Mouse (Mus musculus) heart, embryonic 14.5 days (tissue): ENCODE measurements around the gene Pkm. TPM values are rescaled to one million over a fixed set of nuclear protein-coding genes. Genes with fewer than 3 reads are reported as not detected.

Experiments
- ATAC-seq: fragments of 200-750 bp; cut with Nextera tagmentation; 2 replicates; pipeline ENCODE4 v1.8.0; 2017; ENCODE audit warnings: low read depth, moderate TSS enrichment; ENCODE audit not compliant: insufficient number of reproducible peaks, insufficient read depth, low FRiP score
- H3K27ac ChIP-seq, 2 experiments: fragments of 200-500 bp in 1 of 2; fragments of 300-500 bp in 1 of 2; sonication (generic) in 1 of 2; replicated peaks in 1 of 2; 2 replicates each; pipeline ENCODE4 v1.5.1; 2012 to 2014; ENCODE audit warnings: low read depth in 2 of 2, low read length in 2 of 2, control low read depth in 1 of 2, mild to moderate bottlenecking in 1 of 2, mixed read lengths in 1 of 2; ENCODE audit not compliant: control insufficient read depth in 1 of 2, insufficient read depth in 1 of 2
- H3K27me3 ChIP-seq: fragments of 300-500 bp; sonication (generic); 2 replicates; pipeline ENCODE4 v1.6.1; 2014; ENCODE audit warnings: mild to moderate bottlenecking, low read length, control low read depth; ENCODE audit not compliant: control insufficient read depth, insufficient read depth
- H3K36me3 ChIP-seq: fragments of 300-500 bp; sonication (generic); 2 replicates; pipeline ENCODE4 v1.6.1; 2014; ENCODE audit warnings: mild to moderate bottlenecking, control low read depth, low read length, mixed read lengths; ENCODE audit not compliant: control insufficient read depth, insufficient read depth
- H3K4me1 ChIP-seq, 2 experiments: fragments of 200-500 bp in 1 of 2; fragments of 300-500 bp in 1 of 2; sonication (generic) in 1 of 2; 2 replicates each; pipeline ENCODE4 v1.6.1; 2012 to 2014; ENCODE audit warnings: low read length in 2 of 2, control low read depth in 1 of 2, mixed read lengths in 1 of 2; ENCODE audit not compliant: control insufficient read depth in 2 of 2, insufficient read depth in 2 of 2
- H3K4me2 ChIP-seq: fragments of 300-500 bp; sonication (generic); 2 replicates; pipeline ENCODE4 v1.6.1; 2014; ENCODE audit warnings: mild to moderate bottlenecking, low read length
- H3K4me3 ChIP-seq, 2 experiments: fragments of 200-500 bp in 1 of 2; fragments of 300-500 bp in 1 of 2; sonication (generic) in 1 of 2; 2 replicates each; pipeline ENCODE4 v1.5.1; 2012 to 2014; ENCODE audit warnings: low read length in 2 of 2, mild to moderate bottlenecking in 2 of 2, control low read depth in 1 of 2, low read depth in 1 of 2, moderate library complexity in 1 of 2; ENCODE audit not compliant: control insufficient read depth in 1 of 2, insufficient read depth in 1 of 2
- H3K9ac ChIP-seq: fragments of 300-500 bp; sonication (generic); 2 replicates; pipeline ENCODE4 v1.6.1; 2014; ENCODE audit warnings: mild to moderate bottlenecking, low read length
- H3K9me3 ChIP-seq: fragments of 300-500 bp; sonication (generic); 2 replicates; pipeline ENCODE4 v1.6.1; 2016; ENCODE audit warnings: low read length, control low read depth; ENCODE audit not compliant: control insufficient read depth
- WGBS: fragments of 180-500 bp; shearing (Covaris S2); extraction: QIAGEN DNeasy Blood & Tissue Kit; methylation state at CpG from one replicate; pipeline ENCODE4 v1.1.7; 2014; 5-methylcytosine and 5-hydroxymethylcytosine counted together
- polyA plus RNA-seq: library from polyadenylated mRNA; unstranded; fragments of >200 nt; fragmentation: Nextera tagmentation; extraction: Ambion mirVana; gene quantifications from 2 replicates; pipeline ENCODE4 v1.2.1, GENCODE M21; 2014

Gene Pkm
- polyA plus RNA-seq, 1 experiment from 2014 or later, result 1,798 TPM

GRCm38 (mm10) chr9:59641320-59641719 is 14.8 kb upstream of the Pkm start:
- no peaks in the 10 kb centered on the region for H3K27me3 ChIP-seq
- H3K4me2 ChIP-seq, result no peak overlapping the region
- H3K4me3 ChIP-seq, result no peak overlapping the region
- 85% methylated on average over 2 of the region's 2 CpGs for WGBS
- H3K9me3 ChIP-seq, result no peaks in the 10 kb centered on the region
- no peak overlapping the region for H3K9ac ChIP-seq
- H3K27ac ChIP-seq, result no peak overlapping the region
- no peaks in the 10 kb centered on the region for H3K4me1 ChIP-seq
- peaks cover 84% of the 10 kb centered on the region for H3K36me3 ChIP-seq
- ATAC-seq, result no peak

GRCm38 (mm10) chr9:59649911-59650310 is 6.3 kb upstream of the Pkm start:
- no peaks in the 10 kb centered on the region for H3K4me1 ChIP-seq
- H3K4me3 ChIP-seq, result no peak overlapping the region
- 94% methylated on average over 4 of the region's 4 CpGs for WGBS
- no peaks in the 10 kb centered on the region for H3K9me3 ChIP-seq
- no peak for ATAC-seq
- H3K27me3 ChIP-seq, result no peaks in the 10 kb centered on the region
- H3K9ac ChIP-seq, result no peak overlapping the region
- H3K27ac ChIP-seq, result no peak overlapping the region
- H3K4me2 ChIP-seq, result no peak overlapping the region
- peaks cover 58% of the 10 kb centered on the region for H3K36me3 ChIP-seq

GRCm38 (mm10) chr9:59653371-59653770 is 2.8 kb upstream of the Pkm start:
- Histone ChIP-seq H3K4me3 (no peak overlapping the region), H3K27me3 (no peaks in the 10 kb centered on the region), H3K4me2 (no peak overlapping the region), H3K9ac (no peak overlapping the region), H3K36me3 (peaks cover 34% of the 10 kb centered on the region), H3K27ac (no peak overlapping the region), H3K4me1 (peaks cover 0 to 9% of the 10 kb centered on the region in 2 experiments; a peak in 2 of 4 replicates), H3K9me3 (no peaks in the 10 kb centered on the region)
- no peak for ATAC-seq
- WGBS, result 19% methylated on average over 3 of the region's 3 CpGs

GRCm38 (mm10) chr9:59654450-59654983 is 1.7 kb upstream of the Pkm start:
- H3K27me3 ChIP-seq, result no peaks in the 10 kb centered on the region
- peaks cover 32% of the 10 kb centered on the region for H3K36me3 ChIP-seq
- H3K9ac ChIP-seq, result no peak overlapping the region
- H3K4me1 ChIP-seq, result peaks cover 0 to 19% of the 10 kb centered on the region in 2 experiments; a peak in 3 of 4 replicates
- WGBS, result 82% methylated on average over 2 of the region's 2 CpGs
- no peak overlapping the region for H3K27ac ChIP-seq
- no peak overlapping the region for H3K4me2 ChIP-seq
- no peak overlapping the region for H3K4me3 ChIP-seq
- no peak for ATAC-seq
- H3K9me3 ChIP-seq, result no peaks in the 10 kb centered on the region

GRCm38 (mm10) chr9:59656635-59657617 is 758 bp downstream of the Pkm start:
- H3K36me3 ChIP-seq, result peaks cover 32% of the 10 kb centered on the region
- H3K27ac ChIP-seq, result peak overlapping the region; percentile 99 to 100
- H3K9ac ChIP-seq, result peak overlapping the region; percentile 98
- peaks cover 14 to 42% of the 10 kb centered on the region in 2 experiments for H3K4me1 ChIP-seq
- no peaks in the 10 kb centered on the region for H3K27me3 ChIP-seq
- H3K9me3 ChIP-seq, result no peaks in the 10 kb centered on the region
- under 1% methylated on average over 64 of the region's 65 CpGs for WGBS
- peak; percentile 14; the same call in 1 of the 2 replicates for ATAC-seq
- peak overlapping the region; percentile 75 to 98 for H3K4me3 ChIP-seq
- peak overlapping the region; percentile 74 for H3K4me2 ChIP-seq

- Histone ChIP-seq H3K36me3 (peaks cover 44% of the 10 kb centered on the region), H3K4me2 (peak overlapping the region; percentile 74), H3K27me3 (no peaks in the 10 kb centered on the region), H3K4me1 (peaks cover 22 to 54% of the 10 kb centered on the region in 2 experiments), H3K27ac (peak overlapping the region; percentile 99 to 100), H3K4me3 (peak overlapping the region; percentile 75 to 98), H3K9ac (peak overlapping the region; percentile 98), H3K9me3 (no peaks in the 10 kb centered on the region)
- no peak for ATAC-seq
- 6% methylated on average over 4 of the region's 4 CpGs for WGBS
These were observed 2.0 kb downstream of the Pkm start for GRCm38 (mm10) chr9:59658146-59658545.

GRCm38 (mm10) chr9:59659036-59660026 is 3.2 kb downstream of the Pkm start:
- peaks cover 56% of the 10 kb centered on the region for H3K36me3 ChIP-seq
- WGBS, result 20% methylated on average over 14 of the region's 14 CpGs
- ATAC-seq, result no peak
- H3K9me3 ChIP-seq, result no peaks in the 10 kb centered on the region
- H3K27me3 ChIP-seq, result no peaks in the 10 kb centered on the region
- peak overlapping the region; percentile 85 to 99 for H3K27ac ChIP-seq
- peaks cover 26 to 66% of the 10 kb centered on the region in 2 experiments for H3K4me1 ChIP-seq
- H3K9ac ChIP-seq, result peak overlapping the region; percentile 98
- H3K4me3 ChIP-seq, result peak overlapping the region; percentile 25 to 75; a peak in 3 of 4 replicates
- H3K4me2 ChIP-seq, result peak overlapping the region; percentile 74
